Mouse (Mus musculus): ENCODE data around the gene Dnajc6.

DNA sequence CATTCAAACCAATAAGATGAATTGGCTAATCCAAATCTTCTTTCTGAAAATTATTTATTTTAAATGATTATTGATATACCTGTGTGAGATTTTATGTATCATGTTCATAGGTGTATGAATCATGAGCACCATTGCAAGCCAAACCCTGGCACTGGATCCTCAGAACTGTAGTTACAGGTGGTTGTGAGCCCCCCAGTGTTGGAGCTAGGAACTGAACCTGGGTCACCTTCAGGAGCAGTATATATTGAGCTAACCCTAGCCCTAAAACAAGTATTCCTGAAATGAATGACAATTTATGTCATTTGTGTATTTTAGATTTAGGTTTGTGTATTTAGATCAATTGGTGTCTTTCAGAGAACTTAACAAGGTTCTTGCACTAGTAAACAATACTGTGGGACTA, 105.3 kb downstream of the Dnajc6 start:
- TF ChIP-seq CTCF (IDR thresholded peaks at IDR 0.05; ENCODE audit: control insufficient read depth, insufficient read depth, insufficient replicate concordance, low read depth, low read length) (no peak), POLR2A (IDR thresholded peaks at IDR 0.05; ENCODE audit: control insufficient read depth, low read depth, low read length) (no peak)

Data from testis, adult 2 months (tissue).